Mouse (Mus musculus) intestine, embryonic 16.5 days (tissue): ENCODE measurements around the gene Gna11. TPM values are rescaled to one million over a fixed set of nuclear protein-coding genes. Genes with fewer than 3 reads are reported as not detected.

ENCODE experiments used
- ATAC-seq: fragments of 200-750 bp; cut with Nextera tagmentation; 2 replicates; pipeline ENCODE4 v1.8.0; 2017; ENCODE audit warnings: moderate TSS enrichment, moderate library complexity
- H3K27ac ChIP-seq: fragments of 300-500 bp; sonication (generic); 2 replicates; pipeline ENCODE4 v1.5.1; 2014; ENCODE audit warnings: mild to moderate bottlenecking, low read length
- H3K27me3 ChIP-seq: fragments of 300-500 bp; sonication (generic); replicated peaks from 2 replicates; pipeline ENCODE4 v1.6.1; 2014; ENCODE audit warnings: low read length, control low read depth, mixed read lengths; ENCODE audit not compliant: control insufficient read depth, insufficient read depth
- H3K36me3 ChIP-seq: fragments of 300-500 bp; sonication (generic); 2 replicates; pipeline ENCODE4 v1.6.1; 2014; ENCODE audit warnings: low read length, control low read depth; ENCODE audit not compliant: control insufficient read depth, insufficient read depth
- H3K4me1 ChIP-seq: fragments of 300-500 bp; sonication (generic); 2 replicates; pipeline ENCODE4 v1.6.1; 2014; ENCODE audit warnings: low read length, control low read depth, mixed read lengths; ENCODE audit not compliant: control insufficient read depth, insufficient read depth
- H3K4me2 ChIP-seq: fragments of 300-500 bp; sonication (generic); 2 replicates; pipeline ENCODE4 v1.6.1; 2014; ENCODE audit warnings: low read depth, low read length, control low read depth
- H3K4me3 ChIP-seq: fragments of 300-500 bp; sonication (generic); 2 replicates; pipeline ENCODE4 v1.5.1; 2014; ENCODE audit warnings: mild to moderate bottlenecking, low read length
- H3K9ac ChIP-seq: fragments of 300-500 bp; sonication (generic); 2 replicates; pipeline ENCODE4 v1.6.1; 2014; ENCODE audit warnings: low read depth, low read length
- H3K9me3 ChIP-seq: fragments of 300-500 bp; sonication (generic); 2 replicates; pipeline ENCODE4 v1.6.1; 2016; ENCODE audit warnings: low read length, control low read depth; ENCODE audit not compliant: control insufficient read depth
- WGBS: fragments of 180-500 bp; shearing (Covaris S2); extraction: QIAGEN DNeasy Blood & Tissue Kit; methylation state at CpG from one replicate; pipeline ENCODE4 v1.1.7; 2014; 5-methylcytosine and 5-hydroxymethylcytosine counted together
- polyA plus RNA-seq: library from polyadenylated mRNA; unstranded; fragments of >200 nt; fragmentation: Nextera tagmentation; extraction: Ambion mirVana; gene quantifications from 2 replicates; pipeline ENCODE4 v1.2.1, GENCODE M21; 2015

Gna11 gene
- polyA plus RNA-seq, 1 experiment from 2014 or later, result 296 TPM

DNA sequence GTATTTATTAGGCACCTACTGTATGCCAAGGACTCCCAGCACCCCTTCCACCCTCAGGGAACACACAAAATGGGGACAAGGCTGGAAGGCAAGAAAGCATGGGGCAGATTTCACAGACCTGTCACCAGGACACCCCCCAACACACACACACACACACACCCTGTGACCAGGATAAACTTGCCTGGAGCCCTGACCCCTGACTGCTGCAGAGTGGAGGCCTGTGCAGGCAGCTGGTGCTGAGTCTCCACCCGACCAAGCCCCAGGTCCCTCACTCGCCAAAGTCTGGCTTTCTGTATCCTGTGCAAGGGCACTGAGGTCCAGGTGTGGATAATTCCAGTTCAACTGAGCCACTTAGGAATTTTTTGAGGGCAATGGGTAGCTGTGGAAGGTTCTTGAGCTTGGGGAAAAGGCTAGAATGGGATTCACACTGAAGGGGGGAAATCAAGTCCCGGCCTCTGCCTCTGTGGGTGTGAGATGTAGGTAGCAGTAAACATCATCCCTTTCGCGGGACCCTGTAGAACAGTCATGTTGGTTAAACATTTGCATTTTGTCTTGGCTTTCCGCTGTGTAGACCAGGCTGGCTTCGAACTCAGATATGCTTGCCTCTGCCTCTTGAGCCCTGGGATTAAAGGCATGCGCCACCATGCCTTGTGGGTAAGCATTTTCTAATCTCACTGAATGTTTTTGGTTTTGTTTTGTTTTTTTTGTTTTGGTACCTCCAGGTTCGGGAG, 24.7 kb upstream of the Gna11 start:
- WGBS, result 65% methylated on average over 9 of the region's 9 CpGs
- no peaks in the 10 kb centered on the region for H3K27me3 ChIP-seq
- peaks cover 18% of the 10 kb centered on the region for H3K36me3 ChIP-seq
- H3K9ac ChIP-seq, result peak overlapping the region; percentile 38; the same call in 1 of the 2 replicates
- no peak overlapping the region for H3K4me2 ChIP-seq
- H3K4me3 ChIP-seq, result no peak overlapping the region
- peaks cover 61% of the 10 kb centered on the region for H3K4me1 ChIP-seq
- H3K9me3 ChIP-seq, result no peaks in the 10 kb centered on the region
- ATAC-seq, result no peak
- peak overlapping the region; percentile 83 for H3K27ac ChIP-seq

DNA sequence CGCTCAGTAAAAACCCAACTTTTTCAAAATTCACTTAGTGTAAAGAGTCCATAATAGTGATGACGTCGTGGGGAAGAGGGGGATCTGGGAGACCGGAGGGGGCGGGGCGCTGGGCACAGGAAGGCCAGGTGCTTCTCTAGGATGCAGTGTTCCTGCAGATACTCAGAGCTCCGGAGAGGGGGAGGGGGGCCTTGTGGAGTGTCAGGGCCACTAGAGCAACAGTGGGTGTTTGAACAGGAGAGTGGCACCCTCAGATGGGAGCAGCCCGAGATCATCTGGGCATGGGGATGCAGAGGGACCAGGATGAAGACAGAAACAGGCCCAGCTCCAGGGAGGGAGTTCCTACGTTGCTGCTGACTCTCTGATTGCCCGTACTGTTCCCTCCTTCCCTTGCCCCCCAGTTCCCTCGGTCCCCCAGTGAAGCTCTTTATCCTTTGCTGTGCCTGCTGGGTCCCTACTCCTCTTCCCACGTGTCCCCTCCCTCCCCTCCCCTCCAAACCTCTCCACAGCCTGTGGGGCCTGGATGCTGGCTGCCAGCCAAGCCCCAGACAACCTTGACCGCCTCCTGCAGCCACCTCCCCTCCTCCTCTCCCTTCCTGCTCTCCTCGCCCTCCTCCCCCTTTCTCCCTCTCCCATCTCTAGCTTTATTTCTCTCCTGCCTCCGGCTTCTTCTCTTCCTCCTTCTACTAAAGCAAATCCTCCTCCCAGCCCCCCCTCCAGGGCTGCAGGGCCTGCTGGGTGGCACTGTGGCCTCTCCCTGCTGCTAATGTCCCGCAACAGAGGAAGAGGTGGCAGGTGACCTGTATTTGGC, 23.6 kb upstream of the Gna11 start:
- no peaks in the 10 kb centered on the region for H3K9me3 ChIP-seq
- peak; percentile 12 for ATAC-seq
- peaks cover 61% of the 10 kb centered on the region for H3K4me1 ChIP-seq
- peak overlapping the region; percentile 83 for H3K27ac ChIP-seq
- no peaks in the 10 kb centered on the region for H3K27me3 ChIP-seq
- no peak overlapping the region for H3K4me3 ChIP-seq
- WGBS, result 7% methylated on average over 16 of the region's 16 CpGs
- H3K9ac ChIP-seq, result peak overlapping the region; percentile 38
- peak overlapping the region; percentile 40 for H3K4me2 ChIP-seq
- H3K36me3 ChIP-seq, result peaks cover 18% of the 10 kb centered on the region

DNA sequence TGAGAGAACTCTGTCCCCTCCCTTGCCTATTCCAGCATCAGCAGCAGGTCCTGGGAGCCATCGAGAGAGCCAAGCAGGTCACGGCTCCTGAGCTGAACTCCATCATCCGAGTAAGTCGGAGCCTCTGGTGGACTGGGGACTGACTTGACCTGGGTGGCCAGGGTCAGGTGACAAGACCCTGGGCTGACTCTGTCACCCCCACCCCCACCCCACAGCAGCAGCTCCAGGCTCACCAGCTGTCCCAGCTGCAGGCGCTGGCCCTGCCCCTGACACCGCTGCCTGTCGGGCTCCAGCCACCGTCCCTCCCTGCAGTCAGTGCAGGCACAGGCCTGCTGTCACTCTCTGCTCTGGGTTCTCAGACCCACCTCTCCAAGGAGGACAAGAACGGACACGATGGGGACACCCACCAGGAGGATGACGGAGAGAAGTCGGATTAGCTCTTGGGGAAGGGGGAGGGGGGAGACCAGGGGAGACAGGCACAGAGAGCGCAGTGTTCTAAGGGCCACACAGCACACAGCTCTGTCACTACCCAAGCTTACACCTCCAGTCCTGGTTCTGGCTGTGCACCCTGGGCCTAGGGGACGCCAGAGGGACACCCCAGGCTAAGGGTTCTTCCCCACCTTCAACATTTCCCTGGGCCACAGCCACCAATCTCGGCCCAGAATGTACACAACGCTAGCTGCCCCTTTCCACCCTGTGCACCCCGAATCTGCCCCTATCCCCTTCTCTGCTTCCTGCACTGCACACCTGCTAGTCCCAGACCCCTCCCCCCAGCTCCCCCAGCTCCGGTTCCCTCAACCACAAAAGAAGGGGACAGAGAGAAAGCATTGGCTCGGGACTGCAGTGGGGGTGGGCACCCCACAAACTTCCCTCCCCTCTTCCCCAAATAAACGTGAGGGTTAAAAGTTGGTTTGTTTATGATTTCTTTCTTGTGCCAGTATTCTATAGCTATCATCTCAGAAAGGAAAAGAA, 20.6 kb upstream of the Gna11 start:
- Histone ChIP-seq H3K4me2 (no peak overlapping the region), H3K27me3 (no peaks in the 10 kb centered on the region), H3K4me3 (no peak overlapping the region), H3K27ac (peak overlapping the region; percentile 35; the same call in 1 of the 2 replicates), H3K4me1 (peaks cover 69% of the 10 kb centered on the region), H3K9me3 (no peaks in the 10 kb centered on the region), H3K9ac (no peak overlapping the region), H3K36me3 (peaks cover 21% of the 10 kb centered on the region)
- 54% methylated on average over 20 of the region's 20 CpGs for WGBS
- ATAC-seq, result no peak

DNA sequence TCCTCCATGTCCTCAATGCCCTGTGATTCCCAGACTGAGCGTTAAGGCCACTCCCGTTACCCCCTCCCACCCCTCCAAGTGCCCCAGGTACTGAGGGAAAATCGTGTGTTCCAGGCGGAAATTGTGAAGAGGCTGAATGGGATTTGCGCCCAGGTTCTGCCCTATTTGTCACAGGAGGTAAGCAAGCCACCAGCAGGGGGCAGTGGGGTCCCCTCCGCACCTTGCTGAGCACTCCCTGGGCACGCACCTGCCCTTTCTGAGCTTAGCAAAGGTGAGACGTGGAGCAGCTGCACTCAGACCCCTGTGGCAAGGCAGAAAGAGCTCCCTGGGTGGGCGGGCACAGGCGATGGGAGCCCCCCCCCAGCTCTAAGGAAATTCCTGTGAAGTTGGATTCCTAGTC, 19.7 kb upstream of the Gna11 start:
- Histone ChIP-seq H3K4me3 (no peak overlapping the region), H3K4me2 (0 out of 2 replicates have a peak overlapping the region, but pooled peaks have one; percentile 55), H3K27ac (peak overlapping the region; percentile 35; the same call in 1 of the 2 replicates), H3K9me3 (no peaks in the 10 kb centered on the region), H3K4me1 (peaks cover 62% of the 10 kb centered on the region), H3K27me3 (no peaks in the 10 kb centered on the region), H3K9ac (peak overlapping the region; percentile 63; the same call in 1 of the 2 replicates), H3K36me3 (peaks cover 21% of the 10 kb centered on the region)
- no peak for ATAC-seq
- 35% methylated on average over 10 of the region's 10 CpGs for WGBS

DNA sequence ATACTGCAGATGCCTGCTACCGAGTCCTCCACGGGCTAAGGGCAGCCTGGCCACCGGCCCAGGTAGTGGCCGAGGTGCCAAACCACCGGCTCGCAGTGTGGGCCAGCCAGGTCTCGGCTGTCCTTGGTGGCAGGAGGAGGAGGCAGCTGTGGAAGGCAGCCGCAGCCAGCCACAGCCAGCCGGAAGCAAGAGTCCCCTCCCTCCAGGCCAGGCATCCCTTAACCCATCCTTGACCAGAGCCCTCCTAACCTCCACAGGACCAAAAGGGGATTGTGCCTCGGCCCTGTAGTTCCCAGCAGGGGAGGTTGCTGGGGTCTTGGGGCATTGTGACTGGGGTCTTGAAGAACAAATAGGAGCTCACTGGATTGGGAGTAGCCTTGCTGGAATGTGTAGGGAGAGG, 19.2 kb upstream of the Gna11 start:
- WGBS, result 8% methylated on average over 10 of the region's 10 CpGs
- peaks cover 21% of the 10 kb centered on the region for H3K36me3 ChIP-seq
- peak overlapping the region; percentile 50 for H3K27ac ChIP-seq
- peak overlapping the region; percentile 42 for H3K4me3 ChIP-seq
- H3K9me3 ChIP-seq, result no peaks in the 10 kb centered on the region
- ATAC-seq, result peak; percentile 6; the same call in 1 of the 2 replicates
- H3K9ac ChIP-seq, result peak overlapping the region; percentile 63
- H3K27me3 ChIP-seq, result no peaks in the 10 kb centered on the region
- peaks cover 57% of the 10 kb centered on the region for H3K4me1 ChIP-seq
- H3K4me2 ChIP-seq, result peak overlapping the region; percentile 55

DNA sequence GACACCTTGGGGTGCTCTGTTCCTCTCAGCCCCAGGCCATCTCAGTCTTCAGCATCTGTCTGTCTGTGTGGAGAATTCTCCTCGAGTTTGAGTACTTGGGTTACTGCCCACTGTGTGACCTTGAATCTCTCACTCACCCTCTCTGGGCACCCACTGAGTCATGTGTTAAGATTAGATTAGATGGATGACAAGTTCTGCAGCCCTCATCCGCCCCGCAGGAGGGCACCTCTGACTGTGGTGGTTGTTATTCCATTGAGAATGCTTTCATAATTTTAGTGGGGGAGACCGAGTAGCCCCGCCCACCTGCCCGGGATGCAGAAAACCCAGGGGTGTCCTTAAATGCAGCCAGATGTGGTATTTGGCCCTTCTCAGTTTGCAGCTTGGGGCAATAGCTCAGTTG, 18.5 kb upstream of the Gna11 start:
- peaks cover 21% of the 10 kb centered on the region for H3K36me3 ChIP-seq
- no peaks in the 10 kb centered on the region for H3K9me3 ChIP-seq
- H3K4me3 ChIP-seq, result peak overlapping the region; percentile 26
- peaks cover 56% of the 10 kb centered on the region for H3K4me1 ChIP-seq
- peak overlapping the region; percentile 55 for H3K4me2 ChIP-seq
- H3K27ac ChIP-seq, result peak overlapping the region; percentile 50
- 36% methylated on average over 6 of the region's 6 CpGs for WGBS
- no peaks in the 10 kb centered on the region for H3K27me3 ChIP-seq
- no peak for ATAC-seq
- peak overlapping the region; percentile 63 for H3K9ac ChIP-seq

DNA sequence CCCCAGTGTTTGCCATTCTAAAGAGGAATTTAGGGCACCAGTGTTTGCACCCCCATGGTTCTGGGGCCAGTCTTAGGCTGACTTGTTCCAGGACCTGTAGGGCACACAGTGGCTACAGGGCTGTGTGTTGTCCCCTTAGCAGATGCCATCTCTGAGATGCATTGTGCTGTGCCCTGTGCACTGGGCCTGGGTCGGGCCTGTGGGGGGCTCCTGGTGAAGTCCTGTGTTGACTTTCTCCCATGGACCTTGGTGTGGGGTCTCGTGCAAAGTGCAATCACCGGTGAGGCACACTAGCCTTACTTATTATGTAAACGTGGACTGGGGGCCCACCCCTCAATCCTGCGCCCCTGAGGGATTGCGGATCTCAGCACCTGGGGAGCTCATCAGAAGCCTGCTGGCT, 17.4 kb upstream of the Gna11 start:
- H3K9me3 ChIP-seq, result no peaks in the 10 kb centered on the region
- peak overlapping the region; percentile 55 for H3K4me2 ChIP-seq
- H3K9ac ChIP-seq, result peak overlapping the region; percentile 36
- H3K27ac ChIP-seq, result peak overlapping the region; percentile 9; the same call in 1 of the 2 replicates
- no peak for ATAC-seq
- peak overlapping the region; percentile 20 for H3K4me3 ChIP-seq
- H3K4me1 ChIP-seq, result peaks cover 52% of the 10 kb centered on the region
- WGBS, result 60% methylated on average over 6 of the region's 6 CpGs
- H3K36me3 ChIP-seq, result peaks cover 21% of the 10 kb centered on the region
- H3K27me3 ChIP-seq, result no peaks in the 10 kb centered on the region

DNA sequence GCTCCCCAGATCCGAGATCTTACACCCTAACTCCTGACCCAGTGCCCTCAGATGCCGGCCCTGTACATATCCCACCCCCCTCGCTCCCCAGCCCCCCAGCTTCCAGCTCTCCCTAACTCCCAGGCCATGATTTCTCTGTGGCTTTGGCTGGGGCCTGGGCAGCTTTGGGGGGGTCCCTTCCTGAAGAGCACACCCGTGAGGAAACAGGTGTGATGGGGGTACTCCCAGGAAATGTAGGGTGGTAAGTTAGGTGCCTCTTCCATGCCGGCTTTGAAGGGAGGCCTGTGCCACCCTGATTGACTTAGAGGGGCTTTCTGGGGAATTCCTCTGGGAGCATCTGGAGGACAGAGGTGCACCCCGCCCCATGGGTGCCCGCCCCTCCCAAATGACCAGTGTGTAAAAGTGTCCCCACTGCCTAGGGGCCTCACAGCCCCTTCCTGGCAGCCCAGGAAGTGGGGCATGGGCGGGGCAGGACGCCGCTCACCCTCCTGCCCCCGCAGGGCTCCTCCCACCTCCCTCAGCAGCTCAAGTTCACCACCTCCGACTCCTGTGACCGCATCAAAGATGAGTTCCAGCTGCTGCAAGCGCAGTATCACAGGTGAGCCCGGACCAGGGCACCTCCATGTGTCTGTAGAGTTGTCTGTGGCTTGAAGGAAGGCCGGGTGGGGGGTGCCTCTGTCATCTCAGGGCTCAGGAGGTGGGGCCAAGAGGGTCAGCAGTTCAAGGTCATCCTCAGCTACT, 15.9 kb upstream of the Gna11 start:
- peaks cover 52% of the 10 kb centered on the region for H3K4me1 ChIP-seq
- ATAC-seq, result peak; percentile 44
- 9% methylated on average over 16 of the region's 16 CpGs for whole genome bisulfite sequencing

More for the DNA sequence above, 15.9 kb upstream of the Gna11 start:
- Histone ChIP-seq H3K9ac (peak overlapping the region; percentile 98), H3K4me2 (peak overlapping the region; percentile 88), H3K36me3 (peaks cover 15% of the 10 kb centered on the region), H3K4me3 (peak overlapping the region; percentile 90), H3K9me3 (peaks cover 3% of the 10 kb centered on the region; the same call in 1 of the 2 replicates), H3K27ac (peak overlapping the region; percentile 97), H3K27me3 (no peaks in the 10 kb centered on the region)
